Mouse (Mus musculus): ENCODE measurements around the gene Znrf1.

The Znrf1 gene

GRCm38 (mm10) chr8:111628894-111629501 is 93.1 kb downstream of the Znrf1 start:
- peak in 1 of 2 experiments; percentile 61 for DNase-seq (ENCODE audit: low spot score in 2 of 2)

GRCm38 (mm10) chr8:111630105-111630521 is 94.2 kb downstream of the Znrf1 start, which contains the start of gene Ldhd:
Ldhd (minus strand) TSS chr8:111630374.
- DNase-seq (ENCODE audit: low spot score in 2 of 2) = peak in 1 of 2 experiments; percentile 64

- DNase-seq (ENCODE audit: low spot score in 2 of 2) = no peak
Observed at GRCm38 (mm10) chr8:111631589-111631988, 95.7 kb downstream of the Znrf1 start.

DNA sequence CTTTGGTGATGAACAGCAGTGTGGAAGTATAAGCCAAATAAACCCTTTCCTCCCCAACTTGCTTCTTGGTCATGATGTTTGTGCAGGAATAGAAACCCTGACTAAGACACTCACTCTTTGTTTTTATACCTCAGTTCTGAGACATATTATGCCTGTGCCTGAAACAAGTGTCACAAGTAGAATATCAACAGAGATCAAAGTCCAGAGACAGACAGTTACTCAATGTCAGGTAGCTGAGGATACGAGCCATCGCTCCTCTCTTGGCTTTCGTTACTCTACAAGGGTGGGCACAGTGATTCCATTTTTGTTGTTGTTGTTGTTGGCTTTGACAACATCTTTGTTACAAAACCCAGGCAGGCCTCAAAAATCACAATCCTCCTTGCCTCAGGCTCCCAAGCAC is 97.1 kb downstream of the Znrf1 start:
- DNase-seq (ENCODE audit: low spot score in 2 of 2) = no peak

DNA sequence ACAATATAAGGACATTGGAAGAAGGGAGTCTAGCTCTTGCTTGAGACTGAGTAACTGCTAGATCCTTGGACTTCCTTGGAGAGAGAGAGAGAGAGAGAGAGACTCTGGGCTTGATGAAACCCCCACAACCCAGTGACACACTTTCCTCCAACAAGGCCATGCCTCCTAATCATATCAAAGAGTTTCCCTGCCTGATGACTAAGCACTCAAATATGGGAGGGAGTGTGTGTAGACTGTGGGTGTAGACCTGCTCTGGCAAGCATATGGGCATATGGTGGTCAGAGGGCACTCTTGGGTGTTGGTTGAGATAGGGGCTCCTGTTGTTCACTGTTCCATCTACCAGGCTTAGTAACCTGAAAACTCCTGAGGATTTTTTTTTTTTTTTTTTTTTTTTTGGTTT is 102.2 kb downstream of the Znrf1 start:
- no peak for DNase-seq (ENCODE audit: low spot score in 2 of 2)

DNA sequence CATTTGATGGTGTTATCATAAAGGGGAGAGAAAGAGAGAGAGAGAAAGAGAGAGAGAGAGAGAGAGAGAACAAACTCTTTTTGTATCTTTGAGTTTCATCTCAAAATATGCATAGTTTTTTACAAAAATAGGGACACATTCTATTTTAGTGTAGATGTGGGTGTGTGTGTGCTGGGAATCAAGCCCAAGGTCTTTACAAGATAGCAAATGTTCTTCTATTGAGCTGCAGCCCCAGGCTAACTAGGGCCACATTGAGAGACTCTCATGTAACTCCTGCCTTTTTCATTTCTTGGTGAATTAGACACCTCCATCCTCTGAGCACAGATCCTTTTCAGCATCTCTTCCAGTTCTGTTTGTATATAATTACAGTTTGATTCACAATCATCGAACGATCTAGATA is 105.2 kb downstream of the Znrf1 start:
- no peak for DNase-seq (ENCODE audit: low spot score in 2 of 2)

GRCm38 (mm10) chr8:111642496-111642895 is 106.6 kb downstream of the Znrf1 start:
- peak in 1 of 2 experiments; percentile 16 for DNase-seq (ENCODE audit: low spot score in 2 of 2)

GRCm38 (mm10) chr8:111642939-111643263 is 107.0 kb downstream of the Znrf1 start:
- no peak for DNase-seq (ENCODE audit: low spot score in 2 of 2)

DNA sequence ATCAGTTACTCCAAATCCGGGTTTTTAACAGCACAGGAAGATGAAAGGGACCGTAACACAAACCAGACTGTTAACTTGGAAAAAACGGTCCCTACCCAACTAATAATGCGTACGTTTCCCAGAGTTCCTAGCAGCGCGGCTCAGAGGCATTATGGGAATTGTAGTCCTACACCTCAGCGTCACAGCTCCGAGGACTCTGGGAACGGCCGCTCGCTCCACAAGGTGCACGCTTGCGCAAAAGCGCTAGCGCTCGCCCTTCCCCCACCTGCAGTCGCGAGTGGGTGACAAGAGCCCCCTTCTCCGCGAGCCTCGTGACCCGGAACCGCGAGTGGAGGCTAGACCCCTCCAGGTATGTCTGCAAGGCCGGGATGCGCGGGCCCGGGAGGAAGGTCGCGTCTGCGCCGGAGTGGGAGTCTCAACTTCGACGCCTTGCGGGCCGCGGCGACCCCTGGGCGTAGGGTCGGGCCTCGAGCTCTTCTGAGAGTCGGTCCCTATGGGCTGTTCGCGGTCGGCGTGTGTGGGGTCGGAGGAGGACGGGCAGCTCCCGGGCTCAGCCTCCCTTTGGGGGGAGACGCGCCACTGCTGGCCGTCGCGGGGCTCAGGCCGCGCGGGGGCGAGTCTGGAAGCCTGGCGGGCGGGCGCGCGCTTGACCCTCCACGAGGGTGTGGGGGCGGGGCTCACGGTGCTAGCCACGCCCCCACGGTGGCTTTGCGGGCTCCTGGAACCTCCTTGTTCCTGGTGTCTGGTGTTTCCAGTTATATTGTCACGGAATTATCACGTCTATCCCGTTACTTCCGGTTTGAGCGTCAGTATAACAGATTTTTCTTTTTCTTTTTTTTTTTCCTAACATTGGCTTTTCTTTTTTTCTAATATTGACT is 107.6 kb downstream of the Znrf1 start, which contains the start of gene Zfp1:
Gene Zfp1 (plus strand): TSS at position 138 of the 878 bp plus-strand sequence.
- DNase-seq (ENCODE audit: low spot score in 2 of 2) = peak; percentile 85 to 91

DNA sequence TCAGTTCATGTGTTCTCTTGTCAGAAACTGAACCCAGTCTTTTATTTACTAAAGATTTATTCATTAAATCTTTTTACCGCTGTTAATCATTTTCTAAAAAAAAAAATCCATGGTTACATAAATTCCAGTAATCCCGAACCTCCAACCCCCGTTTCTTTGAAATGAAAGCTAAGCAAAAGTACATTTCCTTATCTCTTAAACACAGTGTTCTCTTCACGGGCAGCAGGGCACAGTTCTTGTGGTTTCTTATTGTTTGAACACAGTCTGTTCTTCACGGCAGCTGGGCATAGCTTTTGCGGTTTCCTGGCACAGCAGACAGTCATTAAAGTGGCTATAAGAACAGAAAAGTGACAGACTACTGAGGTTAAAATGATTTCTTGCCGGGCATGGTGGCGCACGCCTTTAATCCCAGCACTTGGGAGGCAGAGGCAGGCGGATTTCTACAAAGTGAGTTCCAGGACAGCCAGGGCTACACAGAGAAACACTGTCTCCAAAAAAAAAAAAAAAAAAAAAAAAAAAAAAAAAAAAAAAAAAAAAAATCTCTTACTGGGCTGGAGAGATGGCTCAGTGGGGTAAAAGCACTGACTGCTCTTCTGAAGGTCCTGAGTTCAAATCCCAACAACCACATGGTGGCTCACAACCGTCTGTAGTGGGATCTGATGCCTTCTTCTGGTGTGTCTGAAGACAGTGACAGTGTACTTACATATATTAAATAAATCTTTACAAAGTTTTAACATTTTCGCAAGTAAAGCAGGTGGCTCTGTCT is 108.6 kb downstream of the Znrf1 start:
- peak in 1 of 2 experiments; percentile 42 for DNase-seq (ENCODE audit: low spot score in 2 of 2)

GRCm38 (mm10) chr8:111645715-111646114 is 109.8 kb downstream of the Znrf1 start:
- no peak for DNase-seq (ENCODE audit: low spot score in 2 of 2)

GRCm38 (mm10) chr8:111648834-111649233 is 112.9 kb downstream of the Znrf1 start:
- DNase-seq (ENCODE audit: low spot score in 2 of 2) = no peak

DNA sequence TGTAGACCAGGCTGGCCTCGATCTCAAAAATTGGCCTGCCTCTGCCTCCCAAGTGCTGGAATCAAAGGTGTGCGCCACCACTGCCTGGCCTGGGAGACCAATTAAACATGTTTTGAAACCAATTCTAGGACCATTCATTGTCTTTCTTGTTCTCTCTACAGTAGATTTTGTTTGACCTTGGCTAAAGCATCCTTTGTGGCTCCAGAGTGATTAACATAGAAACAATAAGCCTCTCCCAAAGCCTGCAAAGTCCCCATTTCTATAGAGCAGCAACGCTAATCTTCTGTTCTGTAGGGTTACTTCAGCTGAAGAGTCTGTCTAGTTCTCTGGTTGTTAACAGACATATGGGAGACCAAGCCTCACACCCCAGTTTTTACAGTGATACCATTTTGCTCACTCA is 114.8 kb downstream of the Znrf1 start:
- no peak for DNase-seq (ENCODE audit: low spot score in 2 of 2)

DNA sequence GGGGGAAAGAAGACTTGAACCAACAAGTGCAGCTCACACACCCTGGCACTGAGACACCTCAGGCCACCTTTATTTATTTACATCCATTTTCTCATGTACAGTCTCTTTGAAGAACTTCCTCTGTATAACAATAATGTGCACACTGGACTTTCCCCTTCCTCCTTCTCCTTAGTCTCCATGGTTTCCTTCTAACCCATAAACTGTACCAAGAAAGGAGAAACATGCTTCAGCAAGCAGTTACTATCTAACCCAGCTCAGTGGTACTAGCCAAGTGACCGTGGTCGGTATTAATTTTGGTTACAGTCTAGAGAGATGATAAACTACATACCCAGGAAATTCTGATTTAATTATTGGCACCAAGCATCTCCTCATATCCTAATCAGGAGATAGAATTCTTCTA is 117.6 kb downstream of the Znrf1 start:
- no peak for DNase-seq (ENCODE audit: low spot score in 2 of 2)

GRCm38 (mm10) chr8:111657312-111657854 is 121.5 kb downstream of the Znrf1 start:
- DNase-seq (ENCODE audit: low spot score in 2 of 2) = no peak

DNA sequence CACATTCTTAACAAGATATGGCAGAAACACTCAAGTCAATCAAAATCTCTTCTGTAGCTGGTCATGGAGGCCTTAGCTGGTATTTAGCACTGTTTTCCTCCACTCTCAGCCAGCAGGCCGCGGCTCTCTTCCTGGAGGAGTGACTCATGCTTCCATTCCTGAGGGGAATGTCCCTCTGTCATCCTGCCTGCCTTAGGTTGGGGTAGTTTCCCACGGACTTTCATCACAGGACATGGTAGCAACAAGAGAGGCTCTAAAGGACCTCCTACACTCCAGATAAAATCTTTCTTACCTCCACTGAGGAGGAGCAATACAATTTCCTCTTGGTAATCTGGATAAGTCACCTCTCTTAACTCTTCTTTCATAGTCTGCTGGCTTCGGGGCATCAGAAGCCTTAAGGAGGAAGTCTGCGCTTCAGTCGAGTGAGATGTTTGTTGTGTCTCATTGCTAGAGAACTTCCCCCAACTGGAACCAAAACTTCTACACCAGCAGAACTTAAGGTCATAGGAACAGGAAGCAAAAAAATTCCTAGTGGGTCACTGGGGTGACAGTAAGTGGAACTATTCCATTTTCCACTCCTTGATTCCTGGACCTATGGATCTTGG is 123.0 kb downstream of the Znrf1 start:
- no peak for DNase-seq (ENCODE audit: low spot score in 2 of 2)

- DNase-seq (ENCODE audit: low spot score in 2 of 2) = peak; percentile 71 to 87
Observed at GRCm38 (mm10) chr8:111662473-111662872, 126.6 kb downstream of the Znrf1 start.

DNA sequence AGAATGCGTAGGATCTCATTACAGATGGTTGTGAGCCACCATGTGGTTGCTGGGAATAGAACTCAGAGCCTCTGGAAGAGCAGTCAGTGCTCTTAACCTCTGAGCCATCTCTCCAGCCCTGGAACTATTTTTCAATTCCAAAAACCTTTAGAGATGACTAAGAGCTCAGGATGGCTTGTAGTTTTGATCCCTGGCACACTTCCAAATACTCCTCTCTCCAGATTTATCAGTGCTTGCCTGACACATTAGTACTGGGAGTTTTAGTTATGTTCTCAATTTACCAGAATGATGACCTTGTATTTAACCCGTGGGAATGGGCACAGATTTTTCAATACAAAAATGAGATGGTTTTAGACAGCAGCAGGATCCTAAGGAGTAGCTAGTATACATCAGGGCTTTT is 130.9 kb downstream of the Znrf1 start:
- DNase-seq (ENCODE audit: low spot score in 2 of 2) = no peak

Measured in spleen, postnatal 4 days (tissue).